Mouse (Mus musculus) neural tube, embryonic 14.5 days (tissue): ENCODE measurements around the gene Ppm1m. TPM values are rescaled to one million over a fixed set of nuclear protein-coding genes. Genes with fewer than 3 reads are reported as not detected.

ENCODE experiments used
- ATAC-seq: fragments of 200-750 bp; cut with Nextera tagmentation; 2 replicates; pipeline ENCODE4 v1.8.0; 2017; ENCODE audit warnings: low read depth, mild to moderate bottlenecking, moderate TSS enrichment, moderate library complexity
- H3K27ac ChIP-seq: fragments of 300-500 bp; sonication (generic); 2 replicates; pipeline ENCODE4 v1.5.1; 2014; ENCODE audit warnings: low read depth, mild to moderate bottlenecking, control low read depth, low read length, moderate library complexity, mixed read lengths
- H3K27me3 ChIP-seq: fragments of 300-500 bp; sonication (generic); 2 replicates; pipeline ENCODE4 v1.6.1; 2014; ENCODE audit warnings: low read length; ENCODE audit not compliant: control insufficient read depth, insufficient read depth
- H3K36me3 ChIP-seq: fragments of 300-500 bp; sonication (generic); 2 replicates; pipeline ENCODE4 v1.6.1; 2014; ENCODE audit warnings: low read length, mixed read lengths; ENCODE audit not compliant: control insufficient read depth, insufficient read depth
- H3K4me1 ChIP-seq: fragments of 300-500 bp; sonication (generic); 2 replicates; pipeline ENCODE4 v1.6.1; 2014; ENCODE audit warnings: low read length; ENCODE audit not compliant: control insufficient read depth, insufficient read depth
- H3K4me2 ChIP-seq: fragments of 300-500 bp; sonication (generic); 2 replicates; pipeline ENCODE4 v1.6.1; 2014; ENCODE audit warnings: mild to moderate bottlenecking, low read depth, low read length, control low read depth
- H3K4me3 ChIP-seq: fragments of 300-500 bp; sonication (generic); 2 replicates; pipeline ENCODE4 v1.5.1; 2014; ENCODE audit warnings: low read depth, low read length, control low read depth, mixed read lengths
- H3K9ac ChIP-seq: fragments of 300-500 bp; sonication (generic); replicated peaks from 2 replicates; pipeline ENCODE4 v1.6.1; 2014; ENCODE audit warnings: low read depth, mild to moderate bottlenecking, control low read depth, low read length, mixed read lengths
- H3K9me3 ChIP-seq: fragments of 300-500 bp; sonication (generic); 2 replicates; pipeline ENCODE4 v1.6.1; 2016; ENCODE audit warnings: low read length; ENCODE audit not compliant: control insufficient read depth
- WGBS: fragments of 180-500 bp; shearing (Covaris S2); extraction: QIAGEN DNeasy Blood & Tissue Kit; methylation state at CpG from one replicate; pipeline ENCODE4 v1.1.7; 2014; 5-methylcytosine and 5-hydroxymethylcytosine counted together
- polyA plus RNA-seq: library from polyadenylated mRNA; unstranded; fragments of >200 nt; fragmentation: Nextera tagmentation; extraction: Ambion mirVana; gene quantifications from 2 replicates; pipeline ENCODE4 v1.2.1, GENCODE M21; 2014

Ppm1m gene
- 11.1 and 14.4 TPM in 2 replicates for polyA plus RNA-seq

DNA sequence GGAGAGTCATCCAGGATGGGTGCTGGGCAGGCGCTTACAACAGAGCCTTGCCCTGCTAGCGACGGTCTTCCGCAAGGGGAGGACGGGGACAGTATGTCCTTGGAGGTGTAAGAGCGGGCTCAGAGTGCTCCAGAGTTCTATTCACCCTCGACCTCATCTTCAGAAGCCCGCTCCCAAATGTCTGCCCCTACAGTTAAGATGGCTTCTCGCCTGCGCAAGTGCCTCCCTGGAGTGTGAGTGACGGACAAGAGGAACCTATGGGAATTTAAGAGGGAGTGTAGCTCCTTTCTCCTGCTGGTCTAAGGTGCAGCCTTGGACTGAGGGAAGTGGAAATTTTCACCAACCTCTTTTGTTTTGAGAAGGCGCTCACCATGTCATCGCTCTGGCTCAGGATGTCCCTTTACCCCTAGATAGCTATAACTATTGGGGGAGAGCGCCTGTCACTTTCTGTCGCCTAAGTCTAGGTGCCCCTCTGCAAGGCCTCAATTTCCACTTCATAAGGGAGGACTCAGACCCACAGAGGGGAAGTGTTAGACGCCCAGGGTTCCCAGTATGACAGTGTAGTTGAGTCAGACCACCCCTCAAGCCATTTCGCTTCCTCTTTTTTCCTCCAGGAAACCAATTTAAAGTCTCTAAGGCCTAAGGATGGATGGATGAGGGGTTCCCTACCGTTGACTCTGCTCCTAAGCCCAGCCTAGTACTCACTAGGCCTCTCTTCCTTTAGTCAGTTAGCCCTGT is at the start of gene Ppm1m:
TSS of gene Ppm1m (minus strand) at position 212 of the 738 bp plus-strand sequence.
- 39% methylated on average over 18 of the region's 18 CpGs for WGBS
- Histone ChIP-seq H3K27ac (no peak within 1 kb of the TSS), H3K4me2 (peak within 1 kb of the TSS; percentile 73), H3K27me3 (no peaks in the 10 kb centered on the region), H3K4me1 (peaks cover 12% of the 10 kb centered on the region), H3K4me3 (peak within 1 kb of the TSS; percentile 52), H3K9me3 (no peaks in the 10 kb centered on the region), H3K36me3 (no peaks in the 10 kb centered on the region), H3K9ac (peak within 1 kb of the TSS; percentile 66)
- ATAC-seq = no peak

DNA sequence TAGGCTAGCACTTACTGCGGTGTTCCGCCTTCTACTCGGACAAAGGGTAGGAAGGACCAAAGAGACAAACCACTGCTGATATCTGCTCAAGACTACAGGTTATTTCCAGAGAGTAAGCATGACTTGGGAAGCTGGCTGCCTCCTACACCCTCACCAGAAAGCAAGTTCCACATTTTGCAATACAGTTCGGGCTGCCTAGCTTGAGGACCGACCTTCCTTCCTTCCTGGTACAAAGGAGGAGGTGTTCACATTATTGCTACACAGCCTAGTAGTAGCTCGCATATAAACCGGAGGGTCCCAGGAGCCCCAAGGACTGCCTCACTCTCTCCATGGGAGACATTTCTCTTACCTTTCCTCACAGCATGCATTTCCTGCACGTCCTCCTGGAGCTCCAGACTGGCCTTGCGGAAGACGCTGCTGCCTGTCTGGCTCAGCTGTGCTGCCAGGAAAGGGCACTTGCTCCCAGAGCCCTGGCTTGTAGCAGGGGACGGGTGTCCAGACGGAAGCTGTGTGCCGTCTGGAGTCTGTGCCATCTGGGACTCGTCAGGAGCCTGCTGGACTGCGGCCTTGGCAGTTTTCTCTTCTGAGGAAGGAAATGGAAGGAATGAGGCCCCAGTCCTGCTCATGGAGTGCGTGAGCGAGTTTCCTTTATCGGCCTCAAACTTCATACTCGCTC is 43.4 kb upstream of the Ppm1m start:
- Histone ChIP-seq H3K4me2 (no peak overlapping the region), H3K27me3 (no peaks in the 10 kb centered on the region), H3K9me3 (no peaks in the 10 kb centered on the region), H3K27ac (no peak overlapping the region), H3K9ac (no peak overlapping the region), H3K36me3 (peaks cover 29% of the 10 kb centered on the region), H3K4me1 (peaks cover 13% of the 10 kb centered on the region), H3K4me3 (no peak overlapping the region)
- 81% methylated on average over 19 of the region's 19 CpGs for WGBS
- no peak for ATAC-seq

DNA sequence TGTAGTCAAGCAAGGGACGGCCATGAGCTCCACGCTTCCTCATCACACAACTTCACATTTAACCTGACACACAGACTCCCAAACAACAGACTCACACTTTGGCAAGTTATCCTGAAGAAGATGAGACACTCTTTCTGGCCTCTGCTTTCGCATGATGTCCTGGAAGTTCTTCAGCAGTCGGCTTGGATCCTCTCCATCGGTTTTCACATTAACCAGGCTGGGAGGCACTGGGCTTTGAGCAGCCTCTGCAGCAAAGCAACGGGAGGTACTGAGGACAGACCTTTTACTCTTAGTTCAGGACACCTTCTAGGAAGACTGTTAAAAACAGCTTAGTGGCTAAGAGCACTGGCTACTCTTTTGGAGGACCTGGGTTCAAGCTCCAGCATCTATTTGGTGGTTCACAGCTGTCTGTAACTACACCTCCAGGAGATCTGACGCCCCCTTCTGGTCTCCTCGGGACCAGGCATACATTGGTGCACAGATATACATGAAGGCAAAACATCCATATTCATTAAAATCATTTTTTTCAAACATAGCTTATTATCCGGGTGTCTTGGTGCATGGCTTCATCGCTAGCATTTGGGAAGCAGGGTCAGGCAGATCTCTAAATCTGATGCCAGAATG is 42.1 kb upstream of the Ppm1m start:
- H3K9ac ChIP-seq = no peak overlapping the region
- no peak for ATAC-seq
- H3K36me3 ChIP-seq = peaks cover 42% of the 10 kb centered on the region
- no peak overlapping the region for H3K27ac ChIP-seq
- no peak overlapping the region for H3K4me3 ChIP-seq
- no peak overlapping the region for H3K4me2 ChIP-seq
- H3K4me1 ChIP-seq = peaks cover 7% of the 10 kb centered on the region
- H3K9me3 ChIP-seq = no peaks in the 10 kb centered on the region
- no peaks in the 10 kb centered on the region for H3K27me3 ChIP-seq
- 92% methylated on average over 10 of the region's 10 CpGs for WGBS

DNA sequence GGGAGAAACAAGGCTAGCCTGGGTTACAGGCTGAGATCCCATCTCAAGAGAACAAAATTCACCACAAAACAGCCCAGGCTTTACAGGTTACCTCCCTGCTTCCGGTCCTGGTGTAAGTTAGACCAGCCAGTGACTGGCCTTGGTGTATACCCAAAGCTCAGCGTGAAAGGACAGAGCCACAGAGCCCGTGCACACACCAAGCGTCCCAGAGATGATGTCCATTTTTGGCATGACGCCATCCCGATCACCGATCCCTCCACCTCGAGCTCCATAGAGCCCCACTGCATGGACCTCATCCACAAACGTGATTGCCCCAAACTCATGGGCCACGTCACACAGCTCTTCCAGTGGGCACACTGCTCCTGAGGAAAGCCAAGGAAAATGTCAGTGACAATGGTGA is 38.3 kb upstream of the Ppm1m start:
- H3K4me1 ChIP-seq = no peaks in the 10 kb centered on the region
- H3K4me3 ChIP-seq = no peak overlapping the region
- H3K27ac ChIP-seq = no peak overlapping the region
- no peak overlapping the region for H3K4me2 ChIP-seq
- ATAC-seq = no peak
- no peaks in the 10 kb centered on the region for H3K9me3 ChIP-seq
- H3K27me3 ChIP-seq = no peaks in the 10 kb centered on the region
- WGBS = 96% methylated on average over 10 of the region's 10 CpGs
- H3K36me3 ChIP-seq = peaks cover 63% of the 10 kb centered on the region
- no peak overlapping the region for H3K9ac ChIP-seq

DNA sequence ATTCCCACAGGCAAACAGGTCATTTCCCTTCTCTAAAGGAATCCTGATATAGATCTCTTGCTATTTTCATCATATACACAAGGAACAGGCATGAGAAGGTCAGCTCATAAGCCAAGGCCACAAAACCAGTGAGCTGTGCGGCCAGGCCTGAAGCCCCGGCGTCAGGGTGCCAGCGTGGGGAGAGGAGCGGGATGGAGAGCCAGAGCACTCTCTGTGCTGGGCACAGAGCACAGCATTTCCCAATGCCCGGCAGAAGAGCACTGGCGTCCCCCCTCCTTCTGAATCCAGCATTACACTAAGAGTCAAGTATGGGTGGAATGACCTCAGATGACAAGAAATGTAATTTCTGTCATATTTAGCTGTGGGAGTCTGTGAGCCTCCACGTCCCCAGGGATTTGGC is 37.9 kb upstream of the Ppm1m start:
- H3K9ac ChIP-seq = no peak overlapping the region
- WGBS = 89% methylated on average over 8 of the region's 8 CpGs
- no peak for ATAC-seq

DNA sequence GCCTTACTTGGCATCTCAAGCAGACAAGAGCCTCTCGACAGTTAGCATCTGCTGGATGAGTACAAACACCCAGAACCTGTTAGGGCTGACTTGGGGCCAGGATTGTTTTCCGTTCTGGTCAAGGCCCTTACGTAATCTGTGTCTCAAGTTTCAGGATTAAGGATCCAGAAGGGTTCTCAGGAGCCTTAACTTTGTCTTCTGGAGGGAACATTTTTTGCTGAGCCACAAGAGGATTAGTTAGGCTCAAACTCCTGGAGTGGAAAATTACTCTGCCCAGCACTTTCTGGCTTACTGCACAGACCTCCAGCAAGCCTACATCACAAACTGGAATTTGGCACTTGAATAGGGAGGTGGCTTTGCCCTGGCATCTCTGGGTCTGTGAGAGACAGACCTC is 37.3 kb upstream of the Ppm1m start:
- Histone ChIP-seq H3K9ac (no peak overlapping the region), H3K27me3 (no peaks in the 10 kb centered on the region), H3K36me3 (peaks cover 68% of the 10 kb centered on the region), H3K4me3 (no peak overlapping the region), H3K4me1 (no peaks in the 10 kb centered on the region), H3K9me3 (no peaks in the 10 kb centered on the region), H3K27ac (no peak overlapping the region), H3K4me2 (no peak overlapping the region)
- no peak for ATAC-seq
- WGBS = 99% methylated on average over 3 of the region's 3 CpGs

More for the DNA sequence above, 37.9 kb upstream of the Ppm1m start:
- Histone ChIP-seq H3K4me2 (no peak overlapping the region), H3K4me1 (no peaks in the 10 kb centered on the region), H3K9me3 (no peaks in the 10 kb centered on the region), H3K27me3 (no peaks in the 10 kb centered on the region), H3K4me3 (no peak overlapping the region), H3K27ac (no peak overlapping the region), H3K36me3 (peaks cover 68% of the 10 kb centered on the region)

DNA sequence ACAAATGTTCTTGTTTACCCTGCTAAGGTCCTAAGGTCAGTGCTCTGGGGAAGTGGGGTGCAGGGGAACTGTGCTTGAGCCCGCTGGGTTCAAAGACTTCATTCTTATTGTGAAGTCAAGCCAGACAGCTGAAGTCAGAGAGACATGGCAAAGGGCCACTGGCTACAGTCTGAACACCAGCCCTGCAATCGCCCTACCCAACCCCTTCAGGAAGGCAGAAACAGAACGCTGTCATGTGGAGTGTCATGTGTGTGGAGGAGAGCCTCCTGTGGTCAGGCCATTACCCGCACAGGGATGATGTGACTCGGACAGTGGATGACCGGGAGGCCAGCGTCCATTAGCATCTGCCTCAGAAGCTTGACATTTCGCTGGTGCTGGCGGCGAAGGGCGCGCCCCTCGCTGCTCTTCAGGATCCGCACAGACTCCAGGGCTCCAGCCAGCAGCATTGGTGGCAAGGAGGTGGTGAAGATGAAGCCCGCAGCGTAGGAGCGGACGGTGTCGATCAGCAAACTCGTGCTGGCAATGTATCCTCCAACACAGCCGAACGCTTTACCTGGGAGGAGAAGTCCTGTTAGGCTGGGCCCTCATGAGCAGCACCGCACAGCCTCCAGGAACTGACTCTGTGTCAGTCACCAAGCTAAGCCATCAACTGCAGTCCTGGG is 36.7 kb upstream of the Ppm1m start:
- no peak overlapping the region for H3K4me3 ChIP-seq
- 93% methylated on average over 23 of the region's 23 CpGs for WGBS
- H3K27me3 ChIP-seq = no peaks in the 10 kb centered on the region
- H3K4me1 ChIP-seq = no peaks in the 10 kb centered on the region
- no peak overlapping the region for H3K27ac ChIP-seq
- H3K9me3 ChIP-seq = no peaks in the 10 kb centered on the region
- H3K9ac ChIP-seq = no peak overlapping the region
- no peak for ATAC-seq
- H3K36me3 ChIP-seq = peaks cover 68% of the 10 kb centered on the region
- no peak overlapping the region for H3K4me2 ChIP-seq

DNA sequence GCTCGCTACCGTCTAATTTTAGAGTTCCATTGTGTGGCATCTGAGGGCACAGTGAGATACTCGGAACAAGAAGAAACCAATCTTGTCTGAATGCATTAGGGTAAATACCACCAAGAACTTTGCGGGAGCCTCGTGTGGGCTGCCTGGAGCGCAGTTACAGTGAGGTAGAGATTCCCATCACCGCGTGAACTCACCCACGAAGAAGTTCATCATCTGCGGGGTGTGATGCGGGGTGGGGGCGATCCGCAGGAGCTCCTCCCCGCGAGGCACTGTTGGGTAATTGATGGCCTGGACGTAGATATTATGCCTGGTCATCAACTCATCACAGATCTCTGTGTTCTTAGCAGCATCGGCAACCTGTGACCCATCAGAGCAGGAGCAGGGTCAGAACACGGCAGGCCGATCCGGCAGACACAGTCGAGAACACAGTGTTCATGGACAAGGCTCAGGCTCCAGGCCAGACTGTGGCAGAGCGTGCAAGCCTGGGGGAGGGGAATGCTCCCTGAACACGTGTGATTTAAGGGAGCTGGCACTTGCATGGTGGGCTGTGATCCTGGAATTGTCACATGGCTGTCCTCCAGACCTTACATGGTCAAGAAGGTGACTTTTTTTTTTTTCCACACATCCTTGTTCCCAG is 35.8 kb upstream of the Ppm1m start:
- Histone ChIP-seq H3K4me1 (no peaks in the 10 kb centered on the region), H3K4me2 (no peak overlapping the region), H3K27me3 (no peaks in the 10 kb centered on the region), H3K9ac (no peak overlapping the region), H3K4me3 (no peak overlapping the region), H3K27ac (no peak overlapping the region), H3K36me3 (peaks cover 60% of the 10 kb centered on the region), H3K9me3 (no peaks in the 10 kb centered on the region)
- no peak for ATAC-seq
- 87% methylated on average over 23 of the region's 23 CpGs for WGBS
